Mouse (Mus musculus): ENCODE results near the gene Muc2. TPM values are rescaled to one million over a fixed set of nuclear protein-coding genes. Genes with fewer than 3 reads are reported as not detected.

Muc2 gene
- polyA plus RNA-seq (2014; fragmentation: Illumina TruSeq; extraction: RNeasy Lipid Tissue Mini Kit (QIAGEN cat#74804); ENCODE audit: low read depth, low replicate concordance) = not detected

GRCm38 (mm10) chr7:141690040-141690439, at the start of gene Muc2:
Gene Muc2, plus strand, starts transcription at chr7:141690340.

GRCm38 (mm10) chr7:141788677-141789452, 98.7 kb downstream of the Muc2 start, which contains the start of gene Muc5ac:
Gene Muc5ac, plus strand, starts transcription at chr7:141788972.

Other genes starting within 250 kb of the Muc2 start
- 0.12 TPM for gene Pidd1, start 246.3 kb upstream of the Muc2 start, polyA plus RNA-seq (2014; fragmentation: Illumina TruSeq; extraction: RNeasy Lipid Tissue Mini Kit (QIAGEN cat#74804); ENCODE audit: low read depth, low replicate concordance)
- 15.4 TPM for gene Rplp2, start 243.0 kb upstream of the Muc2 start, polyA plus RNA-seq (2014; fragmentation: Illumina TruSeq; extraction: RNeasy Lipid Tissue Mini Kit (QIAGEN cat#74804); ENCODE audit: low read depth, low replicate concordance)
- 1.5 TPM for gene Pnpla2, start 235.1 kb upstream of the Muc2 start, polyA plus RNA-seq (2014; fragmentation: Illumina TruSeq; extraction: RNeasy Lipid Tissue Mini Kit (QIAGEN cat#74804); ENCODE audit: low read depth, low replicate concordance)
- not detected for gene Cracr2b, start 229.2 kb upstream of the Muc2 start, polyA plus RNA-seq (2014; fragmentation: Illumina TruSeq; extraction: RNeasy Lipid Tissue Mini Kit (QIAGEN cat#74804); ENCODE audit: low read depth, low replicate concordance)
- gene Cd151, start 222.9 kb upstream of the Muc2 start, polyA plus RNA-seq (2014; fragmentation: Illumina TruSeq; extraction: RNeasy Lipid Tissue Mini Kit (QIAGEN cat#74804); ENCODE audit: low read depth, low replicate concordance) = 29.8 TPM
- 3.3 TPM for gene Polr2l, start 215.2 kb upstream of the Muc2 start, polyA plus RNA-seq (2014; fragmentation: Illumina TruSeq; extraction: RNeasy Lipid Tissue Mini Kit (QIAGEN cat#74804); ENCODE audit: low read depth, low replicate concordance)
- gene Tspan4, start 215.1 kb upstream of the Muc2 start, polyA plus RNA-seq (2014; fragmentation: Illumina TruSeq; extraction: RNeasy Lipid Tissue Mini Kit (QIAGEN cat#74804); ENCODE audit: low read depth, low replicate concordance) = 2.3 TPM
- gene Chid1, start 150.5 kb upstream of the Muc2 start, polyA plus RNA-seq (2014; fragmentation: Illumina TruSeq; extraction: RNeasy Lipid Tissue Mini Kit (QIAGEN cat#74804); ENCODE audit: low read depth, low replicate concordance) = 3.5 TPM
- 131 TPM for gene Ap2a2, start 128.2 kb upstream of the Muc2 start, polyA plus RNA-seq (2014; fragmentation: Illumina TruSeq; extraction: RNeasy Lipid Tissue Mini Kit (QIAGEN cat#74804); ENCODE audit: low read depth, low replicate concordance)
- gene Muc6, start 35.0 kb upstream of the Muc2 start, polyA plus RNA-seq (2014; fragmentation: Illumina TruSeq; extraction: RNeasy Lipid Tissue Mini Kit (QIAGEN cat#74804); ENCODE audit: low read depth, low replicate concordance) = not detected
- not detected for gene Muc5ac, start 98.6 kb downstream of the Muc2 start, polyA plus RNA-seq (2014; fragmentation: Illumina TruSeq; extraction: RNeasy Lipid Tissue Mini Kit (QIAGEN cat#74804); ENCODE audit: low read depth, low replicate concordance)
- not detected for gene Muc5b, start 148.7 kb downstream of the Muc2 start, polyA plus RNA-seq (2014; fragmentation: Illumina TruSeq; extraction: RNeasy Lipid Tissue Mini Kit (QIAGEN cat#74804); ENCODE audit: low read depth, low replicate concordance)
- 47.6 TPM for gene Tollip, start 228.2 kb downstream of the Muc2 start, polyA plus RNA-seq (2014; fragmentation: Illumina TruSeq; extraction: RNeasy Lipid Tissue Mini Kit (QIAGEN cat#74804); ENCODE audit: low read depth, low replicate concordance)

Measured in kidney, adult 10 weeks (tissue).